Mouse (Mus musculus) hindbrain, embryonic 11.5 days (tissue): Measurements from ENCODE around the gene Cpt1b. TPM values are rescaled to one million over a fixed set of nuclear protein-coding genes. Genes with fewer than 3 reads are reported as not detected.
"Not testable (repeated sequence)": the region's sequence is repeated elsewhere in the genome, so short reads cannot be mapped to it uniquely, and the experiment has no call there.

Source experiments
- ATAC-seq: fragments of 200-750 bp; cut with Nextera tagmentation; 2 replicates; pipeline ENCODE4 v1.8.0; 2017; ENCODE audit warnings: mild to moderate bottlenecking, moderate TSS enrichment, moderate library complexity; ENCODE audit not compliant: low FRiP score
- DNase-seq: peaks from one replicate; pipeline ENCODE4 v3.0.0-alpha.2; 2015; ENCODE audit warnings: low spot score
- H3K27ac ChIP-seq: fragments of 300-500 bp; sonication (generic); 2 replicates; pipeline ENCODE4 v1.5.1; 2014; ENCODE audit warnings: mild to moderate bottlenecking, low read depth, low read length
- H3K27me3 ChIP-seq: fragments of 300-500 bp; sonication (generic); 2 replicates; pipeline ENCODE4 v1.6.1; 2014; ENCODE audit warnings: mild to moderate bottlenecking, low read length, moderate library complexity, mixed read lengths; ENCODE audit not compliant: control insufficient read depth, insufficient read depth
- H3K36me3 ChIP-seq: fragments of 300-500 bp; sonication (generic); 2 replicates; pipeline ENCODE4 v1.6.1; 2014; ENCODE audit warnings: mild to moderate bottlenecking, low read length, moderate library complexity, mixed read lengths; ENCODE audit not compliant: control insufficient read depth, insufficient read depth
- H3K4me1 ChIP-seq: fragments of 300-500 bp; sonication (generic); replicated peaks from 2 replicates; pipeline ENCODE4 v1.6.1; 2014; ENCODE audit warnings: low read length, mixed read lengths; ENCODE audit not compliant: control insufficient read depth, insufficient read depth
- H3K4me2 ChIP-seq: fragments of 300-500 bp; sonication (generic); replicated peaks from 2 replicates; pipeline ENCODE4 v1.6.1; 2014; ENCODE audit warnings: mild to moderate bottlenecking, low read depth, low read length
- H3K4me3 ChIP-seq: fragments of 300-500 bp; sonication (generic); 2 replicates; pipeline ENCODE4 v1.5.1; 2014; ENCODE audit warnings: low read depth, low read length
- H3K9ac ChIP-seq: fragments of 300-500 bp; sonication (generic); 2 replicates; pipeline ENCODE4 v1.6.1; 2014; ENCODE audit warnings: low read depth, low read length
- H3K9me3 ChIP-seq: fragments of 300-500 bp; sonication (generic); 2 replicates; pipeline ENCODE4 v1.6.1; 2016; ENCODE audit warnings: low read length; ENCODE audit not compliant: control insufficient read depth
- WGBS: fragments of 180-500 bp; shearing (Covaris S2); extraction: QIAGEN DNeasy Blood & Tissue Kit; methylation state at CpG from one replicate; pipeline ENCODE4 v1.1.7; 2014; 5-methylcytosine and 5-hydroxymethylcytosine counted together
- polyA plus RNA-seq: library from polyadenylated mRNA; unstranded; fragments of >200 nt; fragmentation: Nextera tagmentation; extraction: Ambion mirVana; gene quantifications from 2 replicates; pipeline ENCODE4 v1.2.1, GENCODE M21; 2014

The Cpt1b gene
- polyA plus RNA-seq, 1 experiment from 2014 or later = 0.93 TPM

GRCm38 (mm10) chr15:89430771-89431170, 5.1 kb upstream of the Cpt1b start:
- not testable (repeated sequence) for DNase-seq, H3K9ac ChIP-seq, H3K9me3 ChIP-seq, H3K4me1 ChIP-seq, H3K27me3 ChIP-seq, H3K27ac ChIP-seq, H3K4me3 ChIP-seq, ATAC-seq, H3K4me2 ChIP-seq, H3K36me3 ChIP-seq
- 90% methylated on average over 7 of the region's 9 CpGs for WGBS

- Histone ChIP-seq H3K27me3 (no peaks in the 10 kb centered on the region), H3K9ac (peak overlapping the region; percentile 77), H3K4me3 (peak overlapping the region; percentile 86), H3K4me2 (peak overlapping the region; percentile 88), H3K9me3 (no peaks in the 10 kb centered on the region), H3K4me1 (no peaks in the 10 kb centered on the region; the same call in 1 of the 2 replicates), H3K27ac (peak overlapping the region; percentile 89), H3K36me3 (peaks cover 7% of the 10 kb centered on the region; the same call in 1 of the 2 replicates)
- ATAC-seq (no peak), DNase-seq (peak; percentile 33)
- WGBS = 56% methylated on average over 6 of the region's 6 CpGs
Measured at GRCm38 (mm10) chr15:89430341-89430740, 4.7 kb upstream of the Cpt1b start.

DNA sequence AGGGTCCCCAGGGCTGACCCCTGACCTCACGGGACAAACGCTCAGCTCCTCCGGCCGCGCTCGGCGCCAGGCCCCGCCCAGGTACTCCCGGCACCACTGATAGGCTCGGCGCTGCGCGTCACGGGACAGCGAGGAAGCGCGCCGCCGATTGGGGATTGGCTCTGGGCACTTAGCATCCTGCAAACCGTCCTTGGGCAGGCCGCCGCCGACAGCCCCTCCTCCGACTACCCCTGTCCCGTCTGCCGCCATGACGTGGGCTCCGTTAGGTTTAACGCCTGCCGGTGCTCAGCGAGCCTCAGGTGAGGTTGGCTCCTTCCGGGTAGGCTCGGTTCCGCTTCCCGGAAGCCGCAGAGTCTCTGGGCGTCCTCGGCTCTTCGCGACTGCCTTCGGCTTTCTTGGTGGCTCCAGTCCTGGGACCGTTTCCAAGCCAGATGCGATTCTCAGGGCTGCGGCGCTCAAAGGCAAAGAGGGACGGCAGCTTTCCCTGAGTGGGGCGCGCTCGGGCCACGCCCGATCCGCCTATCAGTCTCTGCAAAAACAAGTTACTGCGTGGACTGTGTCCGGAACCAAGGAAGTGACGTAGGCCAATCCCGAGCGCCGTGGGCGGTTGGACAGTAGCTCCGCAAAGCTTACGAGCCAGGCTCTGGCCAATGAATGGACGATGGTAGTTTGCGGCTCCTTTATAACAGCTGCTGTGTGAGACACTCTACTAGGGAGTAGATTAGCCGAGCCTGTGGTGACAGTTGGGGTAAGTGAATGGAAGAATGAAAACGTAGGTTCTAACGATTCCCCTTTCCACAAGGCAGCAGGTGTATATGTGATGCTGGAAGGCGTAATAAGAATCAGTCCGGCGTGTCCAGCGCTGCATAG, 3.9 kb upstream of the Cpt1b start, which contains the start of the genes C730034F03Rik, Gm44502 and Chkb:
C730034F03Rik (plus strand) TSS at position 238 of the 870 bp plus-strand sequence.
Gm44502 (minus strand) TSS at position 345 of the 870 bp plus-strand sequence.
Chkb (minus strand) TSS at position 557 of the 870 bp plus-strand sequence.
- peak; percentile 94 for ATAC-seq
- peak within 1 kb of the TSS; percentile 86 for H3K4me3 ChIP-seq
- H3K9me3 ChIP-seq = no peaks in the 10 kb centered on the region

GRCm38 (mm10) chr15:89428821-89429351, 3.2 kb upstream of the Cpt1b start:
- Histone ChIP-seq H3K9ac (peak overlapping the region; percentile 77), H3K36me3 (peaks cover 7% of the 10 kb centered on the region; the same call in 1 of the 2 replicates), H3K27ac (peak overlapping the region; percentile 89), H3K4me2 (peak overlapping the region; percentile 88), H3K4me3 (peak overlapping the region; percentile 86), H3K27me3 (no peaks in the 10 kb centered on the region), H3K4me1 (no peaks in the 10 kb centered on the region; the same call in 1 of the 2 replicates), H3K9me3 (no peaks in the 10 kb centered on the region)
- 4% methylated on average over 16 of the region's 22 CpGs for WGBS
- ATAC-seq = peak; percentile 71
- DNase-seq = no peak

More for the DNA sequence above, 3.9 kb upstream of the Cpt1b start, which contains the start of the genes C730034F03Rik, Gm44502 and Chkb:
- no peaks in the 10 kb centered on the region; the same call in 1 of the 2 replicates for H3K4me1 ChIP-seq
- H3K4me2 ChIP-seq = peak within 1 kb of the TSS; percentile 88
- peak; percentile 92 for DNase-seq
- peak within 1 kb of the TSS; percentile 77 for H3K9ac ChIP-seq
- H3K27me3 ChIP-seq = no peaks in the 10 kb centered on the region
- peaks cover 7% of the 10 kb centered on the region; the same call in 1 of the 2 replicates for H3K36me3 ChIP-seq
- WGBS = 1% methylated on average over 70 of the region's 70 CpGs
- H3K27ac ChIP-seq = peak within 1 kb of the TSS; percentile 89

DNA sequence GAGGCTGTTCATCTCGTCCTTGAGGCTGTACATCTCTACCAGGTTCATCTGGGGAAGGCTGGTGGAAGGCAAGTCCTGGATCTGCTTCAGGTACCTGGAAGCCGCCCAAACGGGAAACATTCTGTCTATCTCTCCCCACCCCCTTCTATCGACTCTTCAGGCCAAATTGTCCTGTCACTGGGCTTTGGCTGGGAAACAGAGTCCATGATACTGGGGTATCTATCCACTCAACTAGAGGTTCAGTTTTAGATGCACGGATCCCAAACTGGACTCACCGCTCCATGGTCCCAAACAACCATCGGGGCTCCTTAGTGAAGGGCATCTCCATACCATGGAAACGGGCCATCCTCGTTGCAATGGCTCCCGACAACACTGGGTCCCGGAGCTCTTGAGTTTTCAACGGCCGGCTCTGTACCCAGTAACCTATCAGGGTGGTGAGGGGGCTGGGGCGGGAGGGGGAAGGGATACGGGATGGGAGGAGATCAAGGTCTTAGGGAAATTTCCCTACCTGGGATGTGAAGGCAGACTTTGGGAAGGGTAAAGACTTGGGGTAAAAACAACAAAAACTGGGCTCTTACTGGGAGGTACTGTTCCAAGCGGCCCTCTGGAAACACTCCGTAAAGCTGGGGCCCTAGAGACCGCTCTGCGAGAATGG, 2.6 kb upstream of the Cpt1b start:
- no peaks in the 10 kb centered on the region for H3K27me3 ChIP-seq
- 77% methylated on average over 19 of the region's 19 CpGs for WGBS
- no peak for DNase-seq

DNA sequence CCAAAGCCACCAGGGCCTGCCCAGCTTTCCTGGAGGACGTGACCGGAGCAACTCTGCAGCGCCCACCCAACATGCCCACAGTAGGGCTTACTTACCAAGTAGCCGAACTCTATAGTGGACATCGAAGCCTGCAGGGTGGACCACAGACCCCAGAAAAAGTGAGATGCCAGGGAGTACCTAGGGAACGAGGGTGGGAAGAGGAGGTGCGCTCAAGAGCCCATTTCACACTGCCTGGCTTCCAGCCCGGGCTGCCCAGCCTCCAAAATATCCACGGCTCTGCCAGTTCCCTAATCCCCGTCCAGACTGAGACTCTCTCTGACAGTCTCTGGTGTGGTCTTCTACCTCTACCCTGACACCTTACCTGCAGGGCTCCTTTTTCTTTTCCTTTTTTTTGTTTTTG, 1.1 kb upstream of the Cpt1b start:
- Histone ChIP-seq H3K4me2 (no peak overlapping the region), H3K4me3 (no peak overlapping the region), H3K36me3 (peaks cover 7% of the 10 kb centered on the region; the same call in 1 of the 2 replicates), H3K27me3 (no peaks in the 10 kb centered on the region), H3K4me1 (no peaks in the 10 kb centered on the region; the same call in 1 of the 2 replicates), H3K27ac (no peak overlapping the region), H3K9me3 (no peaks in the 10 kb centered on the region), H3K9ac (no peak overlapping the region)
- 90% methylated on average over 10 of the region's 10 CpGs for WGBS
- ATAC-seq (no peak), DNase-seq (no peak)

More for the DNA sequence above, 2.6 kb upstream of the Cpt1b start:
- peak overlapping the region; percentile 86 for H3K4me3 ChIP-seq
- H3K4me1 ChIP-seq = no peaks in the 10 kb centered on the region; the same call in 1 of the 2 replicates
- peaks cover 7% of the 10 kb centered on the region; the same call in 1 of the 2 replicates for H3K36me3 ChIP-seq
- ATAC-seq = no peak
- H3K9me3 ChIP-seq = no peaks in the 10 kb centered on the region
- no peak overlapping the region for H3K27ac ChIP-seq
- H3K4me2 ChIP-seq = peak overlapping the region; percentile 88
- peak overlapping the region; percentile 77; the same call in 1 of the 2 replicates for H3K9ac ChIP-seq

GRCm38 (mm10) chr15:89424621-89425020, 1.0 kb downstream of the Cpt1b start:
- Histone ChIP-seq H3K27me3 (no peaks in the 10 kb centered on the region), H3K9ac (no peak overlapping the region), H3K4me3 (no peak overlapping the region), H3K9me3 (no peaks in the 10 kb centered on the region), H3K27ac (no peak overlapping the region), H3K36me3 (peaks cover 8% of the 10 kb centered on the region; the same call in 1 of the 2 replicates), H3K4me2 (no peak overlapping the region), H3K4me1 (no peaks in the 10 kb centered on the region)
- no peak for DNase-seq
- 78% methylated on average over 8 of the region's 8 CpGs for WGBS
- ATAC-seq = no peak

- 94% methylated on average over 9 of the region's 9 CpGs for WGBS
- ATAC-seq (no peak), DNase-seq (no peak)
- H3K9me3 ChIP-seq = no peaks in the 10 kb centered on the region
- H3K27ac ChIP-seq = no peak overlapping the region
- no peak overlapping the region for H3K4me3 ChIP-seq
- H3K4me2 ChIP-seq = no peak overlapping the region
- no peaks in the 10 kb centered on the region for H3K27me3 ChIP-seq
- no peaks in the 10 kb centered on the region for H3K4me1 ChIP-seq
- H3K36me3 ChIP-seq = peaks cover 5% of the 10 kb centered on the region; the same call in 1 of the 2 replicates
- no peak overlapping the region for H3K9ac ChIP-seq
Measured at GRCm38 (mm10) chr15:89421938-89422337, 3.7 kb downstream of the Cpt1b start.
